Mouse (Mus musculus) cerebellum, adult 2 months (tissue): Measurements from ENCODE around the gene Dnah11.

ENCODE experiments used
- CTCF ChIP-seq: fragments of 200-500 bp; IDR thresholded peaks from 2 replicates; pipeline ENCODE4 v1.5.1; 2011; ENCODE audit warnings: low read depth, mild to moderate bottlenecking, control low read depth, low read length, moderate library complexity, borderline replicate concordance; ENCODE audit not compliant: insufficient read depth
- POLR2A ChIP-seq: fragments of 200-500 bp; IDR thresholded peaks from 2 replicates; pipeline ENCODE4 v1.6.1; 2011; ENCODE audit warnings: low read length, control low read depth, borderline replicate concordance; ENCODE audit not compliant: insufficient read depth

GRCm38 (mm10) chr12:118068785-118069184 lies 130.1 kb downstream of the Dnah11 start:
- TF ChIP-seq CTCF (no peak), POLR2A (no peak)
